18 mouse cellular contexts compared by ENCODE assay signal in the genomic region with DNA sequence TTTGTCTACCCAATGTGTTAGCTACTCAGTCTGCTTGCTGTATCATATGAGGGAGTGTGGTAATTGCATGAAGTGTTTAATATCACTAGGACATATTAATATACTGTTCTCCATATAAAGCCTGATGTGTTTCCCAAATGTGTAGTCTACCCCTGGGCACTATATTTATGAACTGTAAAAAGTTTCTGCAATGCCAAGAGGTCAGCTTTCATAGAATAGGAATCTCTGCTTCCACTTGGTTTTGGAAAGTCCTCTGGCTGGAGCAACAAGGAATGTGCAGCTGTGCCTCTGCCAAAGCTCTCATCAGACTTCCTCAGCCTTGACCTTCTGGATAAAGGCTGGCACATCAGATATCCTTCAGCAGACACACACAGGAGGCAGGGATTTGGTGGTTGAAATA.
DNase-seq lines count a peak whose midpoint lies in the region; ATAC-seq and TF ChIP-seq lines count a peak whose summit lies in the region.
"Had no signal": no experiment of that assay in that cellular context is flagged by ENCODE, and none has a peak within 500 bp of the region (broad histone marks: within the 10 kb centered on the region; RNA-seq: fewer than 3 reads in every experiment).

No protein-coding gene starts in this region.

- DNase-seq in embryonic facial prominence, embryonic 14.5 days (ENCODE audit: low spot score) = peak; percentile 36
- no peak for DNase-seq in embryonic facial prominence, embryonic 10.5 days (ENCODE audit: low spot score)
- DNase-seq in lung, adult 2 months = no peak
- peak; percentile 6 for DNase-seq in skeletal muscle tissue, adult 2 months (ENCODE audit: low read depth, low spot score)
- no peak for DNase-seq in layer of hippocampus, adult 18-20 months (ENCODE audit: low spot score in 2 of 2)
- no peak for DNase-seq in cerebellum, postnatal 36 days
- DNase-seq: cerebellum, adult 18-20 months; heart, postnatal 36 days; kidney, postnatal 10 days; right cerebral cortex, postnatal 4 days had no signal

- H3K4me1 ChIP-seq in embryonic facial prominence, embryonic 14.5 days (ENCODE audit: control insufficient read depth, insufficient read depth, low read length) = no peaks in the 10 kb centered on the region
- no peaks in the 10 kb centered on the region for H3K4me1 ChIP-seq in embryonic facial prominence, embryonic 10.5 days
- H3K4me1 ChIP-seq in lung, embryonic 15.5 days = peaks cover 11% of the 10 kb centered on the region
- no peaks in the 10 kb centered on the region for H3K4me1 ChIP-seq in lung, adult 2 months (ENCODE audit: control insufficient read depth, insufficient read depth, low read length)
- peaks cover 8% of the 10 kb centered on the region; the same call in 1 of the 2 replicates for H3K4me1 ChIP-seq in embryonic fibroblast, embryonic 13.5 days (ENCODE audit: control insufficient read depth, insufficient read depth, low read length)
- H3K4me1 ChIP-seq: heart, embryonic 12.5 days; liver, embryonic 15.5 days had no signal

- TF ChIP-seq POLR2A in lung, adult 2 months (IDR thresholded peaks at IDR 0.05; ENCODE audit: borderline replicate concordance, extremely low read depth, low read depth, low read length) = no peak
- no peak for TF ChIP-seq POLR2A in embryonic fibroblast, embryonic 13.5 days (IDR thresholded peaks at IDR 0.05; ENCODE audit: low read depth, low read length)

- no peak for TF ChIP-seq CTCF in lung, adult 2 months (IDR thresholded peaks at IDR 0.05; ENCODE audit: insufficient read depth, low read length)
- no peak for TF ChIP-seq CTCF in embryonic fibroblast, embryonic 13.5 days (IDR thresholded peaks at IDR 0.05; ENCODE audit: borderline replicate concordance, insufficient read depth, low read length)

- H3K27ac ChIP-seq in embryonic facial prominence, embryonic 14.5 days (replicated peaks; ENCODE audit: low read depth, low read length) = no peak overlapping the region
- no peak overlapping the region for H3K27ac ChIP-seq in embryonic facial prominence, embryonic 10.5 days (replicated peaks)
- no peak overlapping the region for H3K27ac ChIP-seq in lung, embryonic 15.5 days
- H3K27ac ChIP-seq in embryonic fibroblast, embryonic 13.5 days (ENCODE audit: insufficient read depth, low read length) = peak overlapping the region; percentile 35; the same call in 1 of the 2 replicates
- H3K27ac ChIP-seq: liver, embryonic 15.5 days; neural tube, embryonic 13.5 days had no signal

- H3K4me3 ChIP-seq in embryonic facial prominence, embryonic 14.5 days (ENCODE audit: low read depth, low read length) = no peak overlapping the region
- H3K4me3 ChIP-seq in embryonic facial prominence, embryonic 10.5 days = no peak overlapping the region
- no peak overlapping the region for H3K4me3 ChIP-seq in lung, embryonic 15.5 days
- no peak overlapping the region for H3K4me3 ChIP-seq in lung, adult 2 months (replicated peaks; ENCODE audit: extremely low read depth, low read depth, low read length)
- H3K4me3 ChIP-seq in embryonic fibroblast, embryonic 13.5 days (ENCODE audit: insufficient read depth, low read length) = no peak overlapping the region
- H3K4me3 ChIP-seq: heart, embryonic 12.5 days; liver, embryonic 15.5 days; neural tube, embryonic 13.5 days had no signal

- no peak overlapping the region for H3K4me2 ChIP-seq in embryonic facial prominence, embryonic 14.5 days (ENCODE audit: low read depth, low read length)
- H3K4me2 ChIP-seq in lung, embryonic 15.5 days = no peak overlapping the region
- H3K4me2 ChIP-seq: heart, embryonic 12.5 days; liver, embryonic 15.5 days; neural tube, embryonic 13.5 days had no signal

- no peaks in the 10 kb centered on the region for H3K27me3 ChIP-seq in embryonic facial prominence, embryonic 14.5 days (replicated peaks; ENCODE audit: control insufficient read depth, insufficient read depth, low read length)
- H3K27me3 ChIP-seq in embryonic facial prominence, embryonic 10.5 days (replicated peaks; ENCODE audit: low read depth, poor library complexity, severe bottlenecking) = no peaks in the 10 kb centered on the region
- no peaks in the 10 kb centered on the region for H3K27me3 ChIP-seq in lung, embryonic 15.5 days
- H3K27me3 ChIP-seq: CH12.LX; heart, embryonic 12.5 days; liver, embryonic 15.5 days; neural tube, embryonic 13.5 days had no signal

- H3K36me3 ChIP-seq in embryonic facial prominence, embryonic 14.5 days (ENCODE audit: control insufficient read depth, insufficient read depth, low read length) = no peaks in the 10 kb centered on the region
- no peaks in the 10 kb centered on the region for H3K36me3 ChIP-seq in embryonic facial prominence, embryonic 10.5 days (replicated peaks)
- no peaks in the 10 kb centered on the region for H3K36me3 ChIP-seq in lung, embryonic 15.5 days
- H3K36me3 ChIP-seq: heart, embryonic 12.5 days; liver, embryonic 15.5 days; neural tube, embryonic 13.5 days had no signal

- H3K9me3 ChIP-seq in embryonic facial prominence, embryonic 14.5 days (ENCODE audit: control insufficient read depth, low read length) = no peaks in the 10 kb centered on the region
- no peaks in the 10 kb centered on the region for H3K9me3 ChIP-seq in embryonic facial prominence, embryonic 10.5 days
- no peaks in the 10 kb centered on the region for H3K9me3 ChIP-seq in lung, embryonic 15.5 days
- H3K9me3 ChIP-seq: heart, embryonic 12.5 days; liver, embryonic 15.5 days; neural tube, embryonic 13.5 days had no signal

- ATAC-seq in embryonic facial prominence, embryonic 14.5 days (ENCODE audit: low read depth) = no peak
- peak; percentile 55; the same call in 1 of the 2 replicates for ATAC-seq in lung, embryonic 15.5 days (ENCODE audit: borderline replicate concordance, extremely low read depth, low FRiP score, low TSS enrichment)
- ATAC-seq: forebrain, embryonic 16.5 days; intestine, embryonic 16.5 days had no signal

- H3K9ac ChIP-seq in embryonic facial prominence, embryonic 14.5 days (ENCODE audit: low read depth, low read length) = no peak overlapping the region
- no peak overlapping the region for H3K9ac ChIP-seq in lung, embryonic 15.5 days
- H3K9ac ChIP-seq: heart, embryonic 12.5 days; liver, embryonic 15.5 days; neural tube, embryonic 13.5 days had no signal

Comparison
In these comparisons a context has a peak if more than half of its experiments do, and no peak if none do; other contexts are left out.
1. DNase-seq: peak in embryonic facial prominence, embryonic 14.5 days (single experiment) and skeletal muscle tissue, adult 2 months (single experiment); none in embryonic facial prominence, embryonic 10.5 days (single experiment), lung, adult 2 months (single experiment), layer of hippocampus, adult 18-20 months (0 of 2) and cerebellum, postnatal 36 days (0 of 2).